Mouse (Mus musculus): ENCODE measurements around the gene Syn2.

Syn2 gene

GRCm38 (mm10) chr6:115291068-115291467 is 156.4 kb downstream of the Syn2 start:
- DNase-seq (ENCODE audit: inconsistent ontology term): no peak

- DNase-seq (ENCODE audit: inconsistent ontology term): no peak
Measured at GRCm38 (mm10) chr6:115291823-115292222, 157.1 kb downstream of the Syn2 start.

DNA sequence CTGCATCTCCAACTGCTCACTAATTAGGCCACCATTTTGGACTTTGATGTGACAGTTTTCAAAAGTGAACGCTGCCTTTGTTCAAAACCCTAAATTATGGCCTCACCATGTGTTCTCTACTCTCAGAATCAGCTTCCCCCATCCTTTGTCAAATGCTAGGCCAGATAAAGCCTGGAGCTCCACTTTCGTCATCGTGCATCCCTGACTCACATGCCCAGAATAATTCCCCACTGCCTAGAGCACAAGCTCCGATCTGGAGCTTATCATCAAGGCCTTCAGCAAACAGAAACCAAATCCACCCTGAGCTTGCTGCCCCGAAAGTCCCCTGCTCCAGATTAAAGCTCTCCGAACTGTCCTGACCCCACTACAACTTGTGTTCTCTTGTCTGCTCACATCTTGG is 157.9 kb downstream of the Syn2 start:
- no peak for DNase-seq (ENCODE audit: inconsistent ontology term)

- DNase-seq (ENCODE audit: inconsistent ontology term): no peak
Measured at GRCm38 (mm10) chr6:115293877-115294276, 159.2 kb downstream of the Syn2 start.

GRCm38 (mm10) chr6:115307134-115307533 is 172.4 kb downstream of the Syn2 start:
- DNase-seq (ENCODE audit: inconsistent ontology term): no peak

DNA sequence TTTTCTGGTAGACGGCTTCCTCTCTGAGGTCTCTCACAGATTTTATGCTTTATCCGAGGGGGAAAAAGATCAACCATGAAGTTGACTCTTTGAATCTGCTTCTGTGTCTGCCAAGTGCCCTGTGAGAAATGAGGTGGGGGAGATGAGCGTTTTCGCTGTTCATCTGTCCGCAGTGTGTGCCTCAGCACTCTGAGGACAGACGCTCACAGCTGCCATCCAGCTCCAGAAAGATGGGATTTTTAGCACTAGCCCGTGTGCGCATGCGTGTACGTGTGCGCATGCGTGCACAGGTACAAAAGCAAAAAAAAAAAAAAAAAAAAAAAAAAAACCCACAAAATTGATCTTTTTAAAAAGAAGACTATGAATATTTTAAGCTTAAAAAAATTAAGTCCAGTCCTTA is 178.1 kb downstream of the Syn2 start:
- DNase-seq (ENCODE audit: inconsistent ontology term): no peak

GRCm38 (mm10) chr6:115313235-115313738 is 178.6 kb downstream of the Syn2 start:
- no peak for DNase-seq (ENCODE audit: inconsistent ontology term)

DNA sequence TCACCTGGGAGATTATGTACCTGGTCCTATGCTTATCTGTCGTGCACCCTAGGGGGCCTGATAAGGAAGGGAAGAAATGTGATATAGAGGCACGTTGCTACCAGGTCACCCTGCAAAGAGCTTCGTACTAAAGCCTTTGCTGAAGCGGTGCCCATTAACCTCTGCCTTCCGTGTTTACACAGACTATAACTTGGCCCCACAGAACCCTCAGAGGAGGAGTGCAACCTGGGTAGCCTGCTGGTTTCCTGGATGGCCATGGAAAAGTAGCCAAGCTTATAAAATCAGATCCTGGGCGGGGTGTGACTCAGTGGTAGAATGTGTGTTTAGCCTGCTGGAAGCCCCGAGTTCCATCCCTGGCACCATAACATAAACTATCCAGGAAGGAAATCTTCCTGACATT is 179.2 kb downstream of the Syn2 start:
- DNase-seq (ENCODE audit: inconsistent ontology term): no peak

- no peak for DNase-seq (ENCODE audit: inconsistent ontology term)
Measured at GRCm38 (mm10) chr6:115315770-115316169, 181.1 kb downstream of the Syn2 start.

DNA sequence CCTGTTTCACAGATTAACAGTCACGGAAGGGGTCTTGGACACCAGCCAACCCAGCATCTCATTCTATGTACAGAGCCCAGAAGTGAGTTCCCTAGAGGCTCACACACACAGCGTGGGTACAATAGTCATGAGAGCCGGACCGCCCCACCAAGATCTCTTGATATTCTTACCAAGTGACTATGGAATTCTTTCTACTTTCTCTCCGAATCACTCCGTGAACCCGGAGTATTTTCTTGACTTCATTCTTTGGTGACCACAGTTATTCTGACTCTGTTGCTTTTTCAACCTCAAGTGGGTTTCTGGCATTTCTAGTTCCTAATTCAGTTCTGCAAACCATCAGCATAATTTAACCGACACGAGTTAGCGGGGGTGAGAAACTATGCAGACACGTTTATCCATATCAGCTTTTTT is 182.1 kb downstream of the Syn2 start:
- peak; percentile 39 for DNase-seq (ENCODE audit: inconsistent ontology term)

DNA sequence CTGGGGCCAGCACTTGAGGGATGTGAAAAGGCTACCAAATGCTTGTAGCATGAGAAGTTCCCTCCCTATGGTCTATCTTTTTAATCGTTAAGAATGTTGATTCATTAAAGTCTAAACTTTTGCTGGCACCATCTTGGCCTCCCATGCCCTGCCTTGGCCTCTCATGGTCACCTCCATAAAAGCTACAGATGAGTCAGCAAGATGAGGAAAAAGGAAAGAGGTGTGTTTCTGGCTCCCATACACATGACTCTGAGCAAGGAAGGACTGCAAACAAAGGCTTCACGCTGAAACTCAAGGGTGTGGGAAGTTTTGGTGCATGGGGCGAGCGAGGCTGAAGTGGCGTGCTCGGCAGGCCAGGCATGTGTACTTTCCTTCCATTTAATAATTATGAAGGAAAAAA is 184.1 kb downstream of the Syn2 start:
- peak; percentile 63 for DNase-seq (ENCODE audit: inconsistent ontology term)

- DNase-seq (ENCODE audit: inconsistent ontology term): no peak
Measured at GRCm38 (mm10) chr6:115319686-115320085, 185.0 kb downstream of the Syn2 start.

GRCm38 (mm10) chr6:115320927-115321714 is 186.4 kb downstream of the Syn2 start:
- DNase-seq (ENCODE audit: inconsistent ontology term): no peak

DNA sequence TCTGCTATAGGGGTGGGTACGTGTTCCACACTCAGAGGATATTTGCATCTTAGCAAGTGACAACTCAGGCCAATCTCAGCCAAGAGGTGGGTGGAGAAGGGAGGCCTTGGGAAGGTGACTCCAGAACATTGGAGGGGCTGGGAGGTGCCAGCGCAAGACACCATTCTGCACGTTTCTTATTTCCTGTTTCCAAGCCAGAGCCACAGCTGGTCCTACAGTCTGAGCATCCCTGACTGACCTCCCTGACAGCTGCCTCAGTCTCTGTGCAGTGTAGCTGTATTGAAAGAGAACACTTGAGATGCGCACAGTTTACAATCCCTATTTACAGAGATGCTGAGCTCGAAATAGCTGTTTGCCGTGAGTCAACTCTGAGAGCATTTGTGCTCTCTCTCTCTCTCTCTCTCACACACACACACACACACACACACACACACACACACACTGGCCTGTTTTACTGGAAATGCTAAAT is 187.2 kb downstream of the Syn2 start:
- no peak for DNase-seq (ENCODE audit: inconsistent ontology term)

GRCm38 (mm10) chr6:115322956-115323355 is 188.3 kb downstream of the Syn2 start:
- no peak for DNase-seq (ENCODE audit: inconsistent ontology term)

GRCm38 (mm10) chr6:115330964-115331363 is 196.3 kb downstream of the Syn2 start:
- DNase-seq (ENCODE audit: inconsistent ontology term): no peak

All from Muller cell, postnatal 12 days (primary cell).